Mouse (Mus musculus) olfactory bulb, adult 2 months (tissue): ENCODE results near the gene Snx5.

Source experiments
- CTCF ChIP-seq: fragments of 200-500 bp; IDR thresholded peaks from 2 replicates; pipeline ENCODE4 v1.5.1; 2012; ENCODE audit warnings: low read depth, mild to moderate bottlenecking, low read length, moderate library complexity; ENCODE audit not compliant: insufficient read depth
- POLR2A ChIP-seq: fragments of 200-500 bp; IDR thresholded peaks from 2 replicates; pipeline ENCODE4 v1.6.1; 2012; ENCODE audit warnings: mild to moderate bottlenecking, low read depth, low read length, moderate library complexity; ENCODE audit not compliant: insufficient read depth

GRCm38 (mm10) chr2:144268446-144269305 lies 2.0 kb downstream of the Snx5 start:
- TF ChIP-seq CTCF (no peak), POLR2A (no peak)
